Mouse (Mus musculus) layer of hippocampus, adult 9-10 months (tissue): ENCODE measurements around the gene Ppdpf.
"Not testable (repeated sequence)": the region's sequence is repeated elsewhere in the genome, so short reads cannot be mapped to it uniquely, and the experiment has no call there.

Experiments
- DNase-seq: peaks from one replicate; pipeline ENCODE4 v3.0.0; 2022; ENCODE audit warnings: low spot score

The Ppdpf gene

DNA sequence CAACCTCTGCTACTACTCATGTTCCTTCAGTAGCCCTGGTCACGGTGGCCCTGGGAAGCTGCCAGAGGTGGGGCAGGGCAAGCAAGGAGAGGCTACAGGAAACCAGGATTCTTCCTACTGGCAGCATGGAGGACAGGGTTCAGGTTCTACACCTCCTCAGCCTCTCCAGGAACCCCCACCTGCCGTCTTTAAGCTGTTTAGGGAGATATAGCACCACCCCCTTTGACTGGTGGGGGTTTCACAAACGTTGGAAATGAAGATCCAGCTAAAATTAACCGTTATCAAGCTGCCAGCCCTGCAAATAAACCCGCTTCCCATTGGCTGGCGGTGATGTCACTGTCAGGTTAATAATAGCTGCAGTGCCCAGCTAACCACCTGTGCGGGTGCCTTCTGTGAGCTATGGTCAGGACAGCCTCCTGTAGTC, 27.9 kb upstream of the Ppdpf start:
- no peak for DNase-seq

DNA sequence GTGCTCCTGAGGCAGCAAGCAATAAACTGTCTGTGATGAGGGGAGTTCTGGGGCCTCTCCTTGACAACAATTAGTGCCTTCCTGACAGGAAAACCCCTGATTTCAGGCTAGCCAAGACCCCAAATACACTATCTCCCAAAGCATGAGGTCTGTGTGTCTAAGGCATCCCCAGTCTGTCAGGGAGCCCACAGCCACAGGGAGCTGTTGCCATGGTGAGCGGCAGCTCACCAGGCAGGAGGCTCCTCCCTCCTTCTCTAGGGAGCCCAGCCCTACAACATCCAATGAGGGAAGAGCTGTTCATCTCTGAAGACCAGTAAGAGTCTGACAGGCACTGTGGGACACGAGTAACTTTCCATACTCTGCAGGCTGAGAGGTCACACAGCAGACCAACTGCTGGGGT, 27.3 kb upstream of the Ppdpf start:
- no peak for DNase-seq

DNA sequence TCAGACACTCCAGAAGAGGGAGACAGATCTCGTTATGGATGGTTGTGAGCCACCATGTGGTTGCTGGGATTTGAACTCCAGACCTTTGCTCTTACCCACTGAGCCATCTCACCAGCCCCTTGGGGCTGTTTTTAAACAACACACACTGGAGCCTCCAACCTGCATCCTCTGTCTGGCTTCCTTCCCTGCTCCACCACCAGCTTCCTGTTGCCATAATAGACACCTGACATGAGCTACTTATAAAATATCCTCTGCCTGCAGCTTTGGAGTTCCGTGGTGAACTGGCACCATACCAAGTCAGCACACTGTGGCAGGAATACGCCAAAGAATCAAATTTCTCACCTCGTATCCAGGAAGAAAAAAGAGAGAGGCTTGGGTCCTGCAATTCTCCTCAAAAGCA, 26.2 kb upstream of the Ppdpf start:
- DNase-seq: no peak

DNA sequence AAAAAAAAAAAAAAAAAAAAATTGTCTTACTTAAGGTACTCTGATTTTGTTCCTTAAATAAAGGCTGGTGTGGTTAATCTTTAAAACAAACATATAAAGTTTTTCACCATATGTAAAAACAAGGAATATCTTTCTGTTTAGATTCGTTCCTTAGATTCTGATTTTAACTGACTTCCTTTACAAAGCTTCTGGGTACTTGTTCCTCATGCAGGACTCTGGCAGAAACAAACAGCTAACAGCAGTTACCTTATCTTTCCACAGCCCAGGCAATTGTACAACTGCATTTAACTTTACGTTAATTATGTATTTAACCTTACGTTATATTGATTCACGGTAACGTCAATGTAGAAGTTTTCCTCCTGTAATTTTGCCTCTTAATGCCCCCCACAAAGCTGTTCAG, 20.6 kb upstream of the Ppdpf start:
- DNase-seq: no peak

DNA sequence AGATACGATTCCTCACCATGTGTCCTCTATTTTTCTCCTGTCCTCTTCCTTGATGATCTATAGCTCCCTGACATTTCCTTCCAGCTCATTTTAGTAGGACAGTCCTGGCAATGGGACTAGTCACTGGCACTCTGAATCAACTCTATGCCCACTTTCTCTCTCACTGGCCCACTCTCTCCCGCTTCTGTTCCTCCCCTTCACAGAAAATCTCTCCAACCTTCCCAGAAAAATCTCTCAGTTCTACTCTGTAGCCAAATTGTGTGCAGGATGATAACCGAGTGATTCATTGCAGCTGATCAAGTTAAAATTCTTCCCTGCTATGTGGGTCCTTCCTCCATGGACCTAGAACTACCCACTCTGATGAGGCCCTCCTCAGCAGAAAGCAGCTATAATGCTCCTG, 12.4 kb upstream of the Ppdpf start:
- no peak for DNase-seq

DNA sequence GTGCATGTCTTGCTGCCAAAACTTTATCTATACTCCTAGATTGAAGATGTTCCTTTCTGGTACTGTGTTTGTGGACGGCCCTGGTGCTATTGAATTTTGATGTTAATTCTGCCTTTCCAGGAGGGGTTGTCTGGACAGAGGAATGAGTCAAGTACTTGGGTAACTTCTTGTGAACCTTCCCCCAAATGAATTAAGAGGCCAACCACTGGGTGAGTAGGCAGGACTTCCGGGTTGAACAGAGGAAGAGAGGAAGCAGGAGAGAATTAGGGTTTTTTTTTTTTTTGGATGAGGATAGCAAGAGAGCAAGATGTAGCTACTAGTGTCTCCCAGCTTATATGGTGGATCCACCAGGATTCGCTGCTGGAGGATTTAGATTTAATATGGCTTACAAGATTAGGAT, 9.0 kb upstream of the Ppdpf start:
- no peak for DNase-seq

DNA sequence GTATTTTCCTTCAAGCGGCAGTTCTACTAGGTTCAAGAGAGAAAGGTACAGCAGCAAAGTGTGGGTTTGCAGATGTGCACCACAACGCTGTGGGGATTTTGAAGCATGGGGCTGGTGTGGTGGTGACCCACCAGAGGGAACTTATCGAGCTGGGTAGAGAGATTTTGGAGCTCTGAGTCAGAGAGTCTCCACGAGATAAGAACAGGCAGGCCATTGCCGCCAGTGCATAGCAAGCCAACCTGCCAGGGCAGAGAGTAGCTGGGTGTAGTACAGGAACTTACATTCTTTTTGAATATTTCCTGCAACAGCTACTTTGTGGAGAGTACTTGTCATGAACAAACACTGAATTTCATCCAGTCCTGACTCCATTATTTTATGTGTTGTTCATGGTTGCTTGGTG, 8.6 kb upstream of the Ppdpf start:
- DNase-seq: no peak

DNA sequence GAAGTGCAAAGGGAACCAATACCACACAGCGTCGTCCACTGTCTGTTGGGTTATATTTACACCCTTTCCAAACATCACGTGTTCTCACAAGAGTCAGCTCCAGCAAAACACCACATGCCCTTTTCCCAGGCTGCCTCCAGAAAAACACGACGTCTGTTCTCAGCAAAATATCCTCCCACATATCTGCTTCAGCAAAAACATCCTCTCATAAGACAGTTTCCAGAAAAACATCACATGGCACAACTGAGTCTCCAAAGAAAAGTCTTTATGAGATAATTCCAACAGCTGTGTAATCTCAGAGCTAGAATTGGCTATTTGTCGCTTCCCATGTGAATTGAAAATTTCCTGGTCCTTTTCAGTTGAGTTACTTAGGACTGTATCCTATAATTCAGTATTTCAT, 6.1 kb upstream of the Ppdpf start:
- no peak for DNase-seq

DNA sequence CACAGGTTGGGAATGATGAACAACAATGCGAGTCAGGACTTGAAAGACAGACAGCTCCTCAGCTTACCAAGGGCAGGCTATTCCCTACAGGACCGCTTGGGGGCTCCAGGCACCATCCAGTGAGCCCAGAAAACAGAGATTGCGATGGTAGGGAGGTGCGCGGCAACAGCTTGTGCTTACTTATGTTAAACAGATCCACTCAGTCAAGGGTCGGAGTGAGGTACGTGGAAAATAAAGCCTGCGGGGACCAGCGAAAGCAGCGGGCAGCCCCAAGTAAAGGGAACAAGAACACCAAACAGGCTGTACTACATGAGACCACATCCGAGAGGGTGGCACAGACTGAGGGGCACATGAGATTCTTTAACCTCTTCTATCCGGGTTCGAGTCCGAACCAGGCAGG, 412 bp upstream of the Ppdpf start:
- DNase-seq: peak; percentile 86

DNA sequence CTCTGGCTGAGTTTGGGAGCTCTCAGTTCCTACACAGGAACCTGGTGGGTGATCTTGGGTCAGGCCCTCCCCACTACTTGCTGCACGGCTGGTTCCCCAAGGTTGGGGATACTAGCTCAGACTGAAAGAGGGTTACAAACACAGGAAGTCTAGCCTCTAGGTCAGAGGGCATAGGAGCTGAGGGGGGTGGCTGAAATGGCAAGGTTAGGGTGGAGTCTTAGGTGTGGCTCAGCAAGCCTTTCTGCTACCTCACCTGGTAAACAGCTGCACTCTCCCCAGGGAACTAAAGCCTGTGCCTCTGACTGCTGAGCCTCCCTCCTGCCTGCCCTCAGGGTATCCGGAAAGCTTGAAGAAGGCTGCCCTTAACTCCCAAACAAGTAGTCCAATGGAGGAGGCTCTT, 1.6 kb downstream of the Ppdpf start:
- no peak for DNase-seq

DNA sequence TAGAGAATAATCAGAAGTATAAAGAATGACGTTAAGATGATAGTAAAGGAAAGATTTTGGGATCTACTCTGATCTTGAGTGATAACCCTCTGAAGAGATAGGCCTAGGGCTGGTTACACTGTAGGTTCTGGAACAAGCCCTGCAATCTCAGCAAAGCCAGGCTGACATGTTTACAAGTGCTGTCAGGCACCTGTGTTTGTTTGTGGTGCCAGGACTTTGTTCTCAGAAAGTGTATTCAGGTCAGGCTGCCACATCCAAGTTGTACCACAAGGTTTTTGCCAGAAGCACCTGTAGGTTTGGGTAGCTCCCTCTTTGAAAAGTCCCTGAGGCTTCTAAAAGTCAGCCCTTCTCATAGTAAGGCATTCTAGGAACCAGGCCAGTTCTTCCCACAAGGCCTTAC, 2.3 kb downstream of the Ppdpf start:
- no peak for DNase-seq

DNA sequence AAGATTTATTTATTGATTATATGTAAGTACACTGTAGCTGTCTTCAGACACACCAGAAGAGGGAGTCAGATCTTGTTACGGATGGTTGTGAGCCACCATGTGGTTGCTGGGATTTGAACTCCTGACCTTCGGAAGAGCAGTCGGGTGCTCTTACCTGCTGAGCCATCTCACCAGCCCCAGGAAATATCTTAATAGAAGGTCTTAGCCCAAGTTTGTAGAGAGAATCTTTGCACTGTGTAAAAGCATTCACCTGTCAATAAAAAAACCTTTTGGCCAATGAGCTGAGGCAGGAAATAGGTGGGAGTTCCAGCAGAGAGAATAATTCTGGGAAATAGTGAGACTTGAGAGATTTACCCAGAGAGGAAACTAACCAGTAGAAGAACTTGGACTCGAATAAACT, 4.3 kb downstream of the Ppdpf start:
- DNase-seq: not testable (repeated sequence)

DNA sequence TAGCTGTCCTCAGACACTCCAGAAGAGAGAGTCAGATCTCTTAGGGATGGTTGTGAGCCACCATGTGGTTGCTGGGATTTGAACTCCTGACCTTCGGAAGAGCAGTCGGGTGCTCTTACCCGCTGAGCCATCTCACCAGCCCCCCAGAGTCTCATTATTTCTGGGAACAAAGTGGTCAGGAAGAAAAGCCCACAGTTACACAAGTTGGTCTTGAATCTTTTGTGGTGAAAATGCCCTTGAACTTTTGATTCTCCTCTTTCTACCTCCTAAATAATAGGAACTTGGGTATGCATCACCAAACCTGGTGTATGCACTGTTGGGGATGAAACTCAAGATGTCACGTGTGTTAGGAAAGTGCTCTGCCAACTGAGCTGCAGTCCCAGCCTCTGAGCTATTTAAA, 4.9 kb downstream of the Ppdpf start:
- DNase-seq: no peak

DNA sequence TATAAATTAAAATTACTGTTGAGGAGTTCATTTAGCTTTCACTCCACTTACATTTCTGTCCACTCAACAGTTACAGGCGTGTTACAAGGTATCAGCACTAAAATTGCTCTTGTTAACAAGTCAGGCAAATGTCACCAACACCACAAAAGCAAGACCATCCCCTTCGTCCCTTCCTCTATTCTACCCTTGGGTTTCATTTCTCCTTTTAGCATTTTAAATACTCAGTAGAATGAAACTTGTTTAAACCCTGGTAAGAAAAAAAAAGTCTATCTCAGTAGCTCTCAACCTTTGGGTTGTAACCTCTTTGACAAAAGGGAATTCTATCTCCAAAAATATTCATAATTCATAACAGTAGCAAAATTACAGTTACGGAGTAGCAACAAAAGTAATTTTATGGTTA, 6.0 kb downstream of the Ppdpf start:
- DNase-seq: no peak

DNA sequence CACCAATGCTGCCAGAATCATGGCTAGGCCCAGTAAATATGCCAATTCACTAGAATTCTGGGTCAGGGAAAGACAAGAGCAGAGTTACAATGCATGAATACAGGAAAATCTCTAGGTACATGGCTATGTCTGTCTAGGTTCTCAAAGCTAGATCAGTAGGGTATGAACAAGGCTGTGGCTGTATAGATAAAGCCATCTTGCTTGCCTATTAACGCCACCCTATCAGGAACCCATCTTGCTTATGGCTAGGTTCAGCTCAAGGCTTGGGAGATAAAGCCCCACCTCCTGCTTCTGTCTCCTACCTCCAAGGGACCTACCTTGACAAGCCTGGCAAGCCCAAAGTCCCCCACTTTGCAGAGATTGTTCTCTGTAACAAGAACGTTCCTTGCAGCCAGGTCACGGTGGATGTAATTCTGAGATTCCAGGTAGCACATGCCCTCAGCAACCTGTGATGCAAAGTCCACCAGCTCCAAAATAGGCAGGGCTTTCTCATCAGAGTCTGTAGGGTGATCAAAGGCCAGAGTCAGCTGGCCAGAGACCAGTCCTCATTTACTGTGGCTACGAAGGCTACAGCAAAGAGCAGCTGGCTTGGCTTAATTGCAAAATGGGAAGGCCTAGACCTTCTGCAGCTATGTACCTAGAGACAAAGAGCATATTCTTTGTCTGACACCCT, 9.7 kb downstream of the Ppdpf start:
- no peak for DNase-seq

DNA sequence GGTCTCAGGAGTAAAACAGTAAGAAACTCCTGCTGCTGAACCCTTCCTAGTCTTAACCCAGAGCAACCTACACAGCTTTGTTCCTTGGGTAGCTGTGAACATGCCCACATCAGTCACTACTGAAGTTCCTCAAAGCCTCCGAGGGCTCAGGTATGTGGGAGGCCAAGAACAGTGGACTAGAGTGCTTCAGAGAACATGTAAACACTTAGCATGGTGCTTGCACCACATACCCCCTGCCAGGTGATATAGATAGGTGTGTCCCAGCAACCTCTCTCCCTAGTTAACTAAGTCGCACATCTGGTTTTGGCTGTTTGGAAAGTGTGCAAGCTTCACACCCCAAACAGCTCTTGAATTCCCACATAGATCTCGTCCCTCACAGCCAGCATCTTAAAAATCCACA, 14.6 kb downstream of the Ppdpf start:
- no peak for DNase-seq

DNA sequence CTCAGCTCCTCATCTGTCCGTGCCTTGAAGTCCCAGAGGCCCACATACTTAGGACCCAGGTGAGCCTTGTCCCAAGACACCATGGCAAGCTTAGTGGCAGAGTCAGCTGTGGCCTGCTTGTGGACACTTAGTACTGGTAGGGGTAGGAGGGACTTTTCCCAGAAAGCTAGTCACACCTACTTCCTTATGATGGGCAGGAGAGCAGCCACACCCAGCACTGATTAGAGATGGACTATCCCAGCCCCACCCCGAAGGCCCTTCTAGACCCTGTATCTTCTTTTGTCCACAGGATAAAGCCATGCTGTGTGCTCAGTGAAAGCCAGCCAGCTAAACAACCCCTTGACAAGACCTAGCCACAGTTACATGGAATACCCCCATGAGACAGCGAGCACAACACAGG, 15.4 kb downstream of the Ppdpf start, which contains the start of gene Ptk6:
TSS of gene Ptk6 (minus strand) at position 368 of the 400 bp plus-strand sequence.
- no peak for DNase-seq

DNA sequence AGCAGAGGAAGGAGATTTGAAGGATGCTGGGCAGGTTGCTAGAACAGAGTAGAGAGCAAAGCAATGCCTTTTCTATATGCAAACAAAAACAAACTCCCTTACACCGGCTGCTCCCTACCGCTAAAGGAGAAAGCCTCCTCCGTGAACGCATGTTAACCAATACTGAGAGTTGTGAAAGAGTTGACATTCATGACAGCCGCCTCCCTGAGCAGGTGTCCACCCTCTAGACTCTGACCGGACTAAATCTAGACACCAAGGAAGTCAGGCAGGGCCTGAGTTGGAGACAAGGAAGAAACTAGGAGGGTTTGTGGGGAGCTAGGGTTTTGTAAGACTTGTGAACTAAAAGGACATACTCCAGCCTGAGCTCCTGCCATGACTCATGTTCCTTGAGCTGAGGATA, 15.8 kb downstream of the Ppdpf start:
- no peak for DNase-seq

DNA sequence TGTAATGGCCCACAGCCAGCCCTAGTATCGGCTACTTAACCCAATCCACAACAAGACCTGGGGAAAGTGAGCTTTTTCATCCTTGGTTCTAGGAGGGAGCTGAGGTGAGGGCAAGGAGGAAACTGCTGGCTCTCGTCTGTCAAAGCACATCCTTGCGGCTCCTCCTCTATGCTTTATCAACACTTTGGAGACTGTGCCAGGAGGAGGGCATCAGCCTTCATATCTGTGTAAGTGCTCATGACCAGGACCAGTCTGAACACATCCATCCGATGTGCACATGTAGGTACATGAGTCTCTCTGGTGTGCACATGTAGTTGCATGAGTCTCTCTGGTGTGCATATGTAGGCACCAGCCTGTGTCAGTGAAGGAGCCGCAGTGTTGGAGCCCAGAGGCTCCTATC, 18.6 kb downstream of the Ppdpf start:
- no peak for DNase-seq

DNA sequence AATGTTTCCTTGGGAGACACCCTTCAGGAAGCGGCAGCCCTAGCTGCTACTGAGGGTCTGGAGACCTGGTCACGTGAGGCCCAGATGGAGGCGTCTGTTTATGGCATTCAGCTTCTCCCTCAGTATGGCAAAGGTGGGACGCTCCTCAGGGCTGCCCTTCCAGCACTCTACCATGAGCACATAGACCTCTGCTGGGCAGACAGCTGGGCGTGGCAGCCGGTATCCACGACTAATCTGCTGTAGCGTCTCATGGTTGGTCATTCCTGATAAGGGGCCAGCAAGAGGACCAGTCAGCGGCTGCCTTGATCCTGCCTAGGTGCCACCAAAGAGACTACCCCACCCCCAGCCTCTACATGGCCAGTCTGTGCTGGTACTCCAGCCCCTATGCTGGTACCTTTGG, 19.1 kb downstream of the Ppdpf start:
- no peak for DNase-seq

DNA sequence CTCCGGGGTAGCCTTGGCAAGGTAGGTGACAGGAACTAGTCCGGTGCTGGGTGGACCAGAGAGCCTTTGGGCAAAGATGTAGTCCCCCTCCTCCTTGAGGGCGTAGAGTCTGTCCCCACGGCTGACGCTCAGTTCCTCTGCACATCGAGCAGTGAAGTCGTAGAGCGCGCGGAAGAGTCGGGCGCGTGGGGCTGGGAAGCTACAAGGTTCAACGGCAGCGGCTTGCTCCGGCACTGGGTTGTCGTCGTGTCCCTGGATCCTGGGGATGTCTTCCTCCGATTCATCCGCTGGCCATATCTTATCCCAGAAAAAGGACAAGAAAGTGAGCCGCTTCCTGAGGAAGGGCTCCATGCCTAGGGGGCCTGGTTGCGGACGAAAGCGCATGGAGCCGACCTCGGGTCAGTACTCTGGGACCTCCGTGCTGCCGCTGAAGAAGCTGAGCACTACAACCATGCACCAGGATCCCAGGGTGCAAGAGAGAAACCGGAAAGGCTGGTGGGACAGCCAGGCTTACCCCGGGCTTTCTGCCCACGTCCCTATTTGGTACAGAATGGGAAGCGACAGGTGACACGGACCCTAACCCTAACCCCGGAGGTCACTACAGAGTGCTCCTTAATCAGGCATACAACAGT, 25.5 kb downstream of the Ppdpf start:
- no peak for DNase-seq

DNA sequence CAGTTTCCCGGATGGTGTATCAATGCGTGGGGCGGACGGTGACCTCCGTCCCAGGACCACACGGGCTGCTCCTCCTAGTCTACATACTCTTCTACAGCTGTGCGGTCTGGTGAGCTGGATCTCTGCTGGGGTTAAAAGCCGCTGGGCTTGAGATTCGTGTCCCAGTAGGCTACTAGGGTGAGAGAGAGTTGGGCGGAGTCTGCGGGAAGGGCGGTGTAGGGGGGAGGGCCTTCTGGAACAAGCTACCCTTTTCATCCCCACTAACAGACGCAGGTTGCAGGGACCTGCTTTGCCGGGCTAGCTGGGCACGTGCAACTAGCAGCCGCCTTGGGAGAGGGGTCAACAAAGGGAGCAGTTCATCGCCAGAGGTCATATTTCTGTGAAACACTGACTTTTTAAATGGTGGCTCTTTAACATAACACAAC, 26.0 kb downstream of the Ppdpf start, which contains the start of gene Srms:
TSS of gene Srms (minus strand) at position 165 of the 425 bp plus-strand sequence.
- no peak for DNase-seq

DNA sequence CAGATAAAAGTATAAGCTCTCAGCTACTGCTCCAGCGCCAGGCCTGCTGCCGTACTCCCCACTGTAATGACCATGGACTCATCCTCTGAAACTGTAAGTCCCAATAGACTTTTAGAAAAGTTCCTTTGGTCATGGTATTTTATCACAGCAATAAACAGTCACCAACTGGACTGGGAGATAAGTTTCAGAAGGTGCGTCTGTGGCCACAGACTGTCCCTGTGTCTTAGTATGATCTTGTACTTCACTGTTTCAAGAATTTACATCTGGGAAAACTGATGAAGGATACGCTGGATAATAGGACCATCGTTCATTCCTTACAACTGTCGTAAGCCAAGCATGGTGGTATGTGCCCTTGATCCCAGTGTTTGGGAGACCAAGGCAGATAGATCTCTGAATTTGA, 29.0 kb downstream of the Ppdpf start:
- DNase-seq: no peak

DNA sequence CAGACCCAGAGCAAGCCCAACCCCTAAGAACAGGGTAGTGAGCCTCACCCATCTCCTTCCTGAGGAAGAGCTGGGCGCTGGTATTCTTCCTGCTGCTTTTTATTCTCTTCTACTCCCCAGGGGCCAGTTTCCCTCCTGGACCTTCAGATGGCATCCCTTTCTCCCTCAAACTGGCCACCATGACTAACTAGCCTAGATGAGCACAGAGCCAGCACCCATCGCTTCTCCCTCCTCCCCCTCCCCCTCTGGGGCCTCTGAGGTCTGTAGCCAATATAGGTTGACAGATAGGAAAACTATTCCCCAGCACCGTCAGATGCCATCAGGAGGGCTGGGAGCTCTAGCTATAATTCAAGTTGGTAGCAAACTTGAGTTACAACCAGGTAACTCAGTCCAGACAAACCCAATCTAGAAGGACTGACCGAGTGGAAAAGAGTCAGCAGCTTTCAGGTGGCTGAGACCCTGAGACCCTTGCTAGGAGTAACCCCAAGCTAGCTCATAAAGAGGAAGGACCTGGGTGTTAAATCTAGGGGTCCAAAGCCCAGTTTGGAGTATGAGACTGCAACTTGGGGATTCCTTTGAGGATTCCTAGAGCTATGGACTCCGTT, 31.9 kb downstream of the Ppdpf start:
- no peak for DNase-seq
